Mouse (Mus musculus): ENCODE results near the gene Itm2b.

Itm2b gene

DNA sequence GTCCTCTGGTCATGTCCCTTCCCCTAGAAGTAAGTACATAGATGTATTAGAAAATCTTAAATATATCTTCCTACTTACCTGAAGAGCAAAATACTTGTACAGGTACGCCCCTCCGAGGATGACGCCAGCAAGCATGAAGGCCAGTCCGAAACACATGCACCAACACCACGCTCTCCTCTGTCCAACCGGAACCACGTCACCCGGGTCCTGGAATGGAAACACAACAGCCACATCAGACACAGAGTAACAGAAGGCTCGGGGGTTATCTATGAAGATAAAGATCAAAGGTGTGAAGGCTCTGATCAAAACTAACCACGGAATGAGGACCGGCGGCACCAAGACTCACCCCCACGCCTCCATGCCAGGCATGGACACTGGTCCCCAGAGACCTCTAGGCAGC is 16.9 kb downstream of the Itm2b start:
- no peak for DNase-seq

DNA sequence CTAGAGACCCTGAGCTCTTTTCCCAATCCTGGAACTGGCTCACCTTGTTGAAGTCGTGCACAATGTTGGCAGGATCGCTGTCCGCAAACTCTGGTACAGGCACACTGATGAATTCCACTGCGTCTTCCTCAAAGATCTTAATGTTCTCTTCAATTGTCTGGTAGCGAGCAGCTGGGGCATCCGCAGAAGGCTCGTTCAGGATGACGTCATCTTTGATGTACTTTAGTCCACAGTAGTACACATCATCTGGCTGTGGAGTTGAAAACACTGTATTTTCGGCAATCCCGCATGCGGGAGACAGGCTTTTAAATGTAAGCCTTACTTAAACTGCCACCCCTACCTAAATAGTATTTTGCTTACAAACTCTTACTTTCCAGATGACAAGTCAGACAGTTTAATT is 18.8 kb downstream of the Itm2b start:
- no peak for DNase-seq

DNA sequence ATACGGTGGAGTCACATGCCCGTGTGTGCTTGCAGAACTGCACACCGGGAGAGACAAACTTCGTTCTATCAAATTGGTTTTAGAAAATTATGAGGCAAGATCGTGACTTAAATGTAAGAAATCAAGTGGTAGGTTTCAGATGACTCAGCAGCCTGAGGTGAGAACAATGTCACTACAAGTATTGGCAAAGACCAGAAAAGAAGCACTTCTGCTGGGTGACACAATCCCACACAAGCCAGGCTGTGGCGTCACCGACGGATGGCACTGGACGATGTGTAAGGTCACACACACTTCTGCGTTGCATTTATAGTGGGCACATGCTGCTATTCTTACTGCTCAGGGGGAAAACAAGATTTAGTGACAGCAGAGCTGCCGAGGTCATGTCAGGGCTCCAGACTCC is 21.3 kb downstream of the Itm2b start:
- DNase-seq: no peak

DNA sequence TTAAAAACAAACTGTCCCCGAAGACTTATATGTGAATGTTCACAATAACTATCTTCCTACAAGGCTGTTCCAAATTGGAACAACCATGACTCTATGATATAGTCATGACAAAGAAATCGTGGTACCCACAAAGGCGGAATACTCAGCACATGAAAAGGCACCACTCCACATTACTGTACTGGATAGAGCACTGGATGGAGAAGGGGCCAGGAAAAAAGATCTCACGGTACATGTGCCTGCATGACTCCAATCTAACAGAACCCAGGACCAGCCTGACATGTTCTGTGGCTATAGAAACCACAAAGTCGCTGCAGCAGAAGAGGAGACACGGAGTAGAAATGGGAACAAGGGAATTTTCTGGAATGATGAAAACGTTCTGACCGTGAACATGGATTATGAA is 30.4 kb downstream of the Itm2b start:
- no peak for DNase-seq

DNA sequence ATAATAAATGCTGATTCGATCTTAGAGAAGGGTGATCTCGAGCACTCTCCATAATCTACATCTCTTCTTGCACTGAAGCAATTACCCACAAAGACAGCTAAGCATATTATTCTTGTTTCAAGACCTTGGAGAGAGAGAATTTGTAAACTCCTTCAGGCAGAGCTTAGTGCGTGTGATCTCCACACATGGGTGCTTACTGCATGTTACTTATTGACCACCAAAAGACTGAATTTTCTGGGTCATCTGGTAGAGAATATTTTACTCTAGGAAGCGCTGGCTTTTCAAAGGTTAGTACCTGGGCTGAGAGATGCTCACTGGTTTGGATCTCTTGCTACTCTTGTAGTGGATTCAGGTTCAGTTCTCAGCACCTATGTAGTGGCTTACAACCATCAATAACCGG is 34.0 kb downstream of the Itm2b start:
- DNase-seq: no peak

DNA sequence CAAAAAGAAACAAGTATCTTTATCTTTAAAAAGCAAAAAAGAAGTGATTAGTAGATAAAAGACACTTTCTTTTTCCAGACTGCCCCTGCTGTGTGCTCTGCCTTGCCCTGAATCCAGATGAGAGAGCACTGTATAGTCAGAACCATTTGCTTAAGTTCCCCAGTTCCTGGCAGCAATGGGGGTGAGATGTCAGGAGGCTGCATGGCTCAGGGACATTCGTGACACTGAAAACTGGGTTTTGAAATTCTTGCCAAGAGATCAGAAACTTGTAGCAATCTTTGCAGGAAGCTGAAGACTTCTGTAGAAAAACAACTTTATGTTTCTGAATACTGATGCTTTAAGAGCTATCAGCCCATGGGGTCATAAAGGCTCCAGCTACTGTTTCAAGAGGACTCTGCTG is 35.1 kb downstream of the Itm2b start:
- no peak for DNase-seq

DNA sequence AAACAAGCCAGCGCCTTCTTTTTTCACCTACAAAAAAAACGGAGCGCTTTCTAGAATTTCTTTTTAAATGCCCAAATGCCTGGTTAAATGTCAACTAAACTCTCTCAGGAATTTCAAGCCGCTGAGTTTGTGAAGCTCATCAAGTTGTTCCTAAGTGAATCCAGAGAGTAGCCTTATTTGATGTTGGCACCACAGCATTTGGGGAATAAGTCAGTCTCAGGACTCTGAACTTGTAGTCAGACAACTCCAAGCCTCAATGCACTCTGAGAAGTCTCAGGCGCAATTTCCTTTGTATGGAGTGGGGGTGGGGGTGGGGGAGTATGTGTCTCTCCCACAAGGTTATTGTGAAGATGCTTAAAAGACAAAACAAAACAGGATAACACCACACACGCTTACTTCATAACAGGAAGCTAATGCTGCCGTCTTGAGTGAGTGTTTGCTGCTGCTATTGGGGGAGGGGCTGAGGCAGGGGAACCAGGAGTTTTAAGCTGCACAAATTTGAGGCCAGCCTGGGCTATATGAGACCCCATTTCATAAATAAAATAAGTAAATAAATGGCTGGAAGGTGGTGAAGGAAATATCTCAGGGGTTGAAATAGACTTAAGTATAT is 35.9 kb downstream of the Itm2b start:
- DNase-seq: no peak

DNA sequence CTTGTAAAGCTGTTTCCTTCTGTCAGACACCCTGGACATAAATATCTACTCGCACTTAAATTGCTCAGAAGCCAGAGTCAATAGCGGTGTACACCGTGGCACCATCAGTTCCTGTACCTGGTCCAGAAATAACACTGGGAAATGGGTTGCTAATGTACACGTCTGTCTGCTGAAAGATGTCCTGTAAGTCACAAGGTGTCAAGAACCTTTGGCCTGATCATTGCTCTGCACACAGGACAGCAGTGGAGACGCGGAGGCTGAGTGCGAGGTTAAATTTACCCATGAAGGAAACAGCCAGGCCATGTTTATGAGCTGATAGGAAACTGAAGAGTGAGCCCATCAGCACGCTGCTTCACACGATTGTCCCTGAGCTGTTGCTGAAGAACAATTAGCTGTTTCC is 37.8 kb downstream of the Itm2b start:
- DNase-seq: no peak

DNA sequence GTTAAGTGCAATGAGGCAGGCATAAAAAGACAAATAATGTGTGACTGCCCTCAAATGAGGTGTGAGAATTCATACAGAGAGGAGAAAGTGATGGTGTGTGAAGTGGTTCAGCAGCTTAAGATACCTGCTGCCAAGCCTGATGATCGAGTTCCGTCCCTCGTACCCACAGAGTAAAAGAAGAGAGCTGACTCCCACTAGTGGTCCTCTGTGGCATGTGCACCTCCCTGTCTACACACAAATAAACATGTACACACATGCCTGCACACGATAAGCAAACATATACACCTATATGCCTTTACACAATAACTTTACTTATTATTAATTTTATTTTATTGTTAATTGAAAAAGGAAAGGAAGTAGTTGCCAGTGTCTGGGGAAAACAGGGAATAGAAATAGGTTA is 39.5 kb downstream of the Itm2b start:
- DNase-seq: no peak

DNA sequence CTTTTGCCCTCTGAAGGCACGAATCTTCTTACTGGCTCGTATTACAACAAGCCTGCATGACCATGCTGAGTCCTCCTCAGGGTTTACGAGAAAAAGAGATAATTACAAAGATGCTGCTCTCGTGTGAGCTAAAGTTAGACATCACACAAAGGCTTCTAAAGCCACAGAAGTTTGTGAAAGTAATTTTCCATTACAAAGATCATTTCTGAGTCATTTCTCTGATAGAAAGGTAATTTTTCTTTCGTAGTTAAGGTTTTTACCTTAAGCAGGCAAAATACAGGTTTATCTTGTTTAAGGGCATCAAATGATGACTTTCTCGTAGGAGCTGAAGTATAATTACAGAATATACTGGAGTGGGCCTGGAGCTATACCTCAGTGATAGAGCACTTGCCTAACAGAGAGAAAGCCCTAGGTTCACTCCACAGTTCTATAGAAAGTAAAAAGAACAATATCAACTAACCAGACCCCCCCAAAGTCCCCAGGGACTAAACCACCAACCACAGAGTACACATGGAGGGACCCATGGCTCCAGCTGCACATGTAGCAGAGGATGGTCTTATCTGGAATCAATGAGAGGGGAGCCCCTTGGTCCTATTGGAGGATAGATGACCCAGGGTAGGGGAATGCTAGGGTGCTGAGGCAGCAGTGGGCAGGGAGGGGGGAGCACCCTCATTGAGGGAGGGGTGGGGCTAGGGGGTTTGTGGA is 44.9 kb downstream of the Itm2b start:
- no peak for DNase-seq

DNA sequence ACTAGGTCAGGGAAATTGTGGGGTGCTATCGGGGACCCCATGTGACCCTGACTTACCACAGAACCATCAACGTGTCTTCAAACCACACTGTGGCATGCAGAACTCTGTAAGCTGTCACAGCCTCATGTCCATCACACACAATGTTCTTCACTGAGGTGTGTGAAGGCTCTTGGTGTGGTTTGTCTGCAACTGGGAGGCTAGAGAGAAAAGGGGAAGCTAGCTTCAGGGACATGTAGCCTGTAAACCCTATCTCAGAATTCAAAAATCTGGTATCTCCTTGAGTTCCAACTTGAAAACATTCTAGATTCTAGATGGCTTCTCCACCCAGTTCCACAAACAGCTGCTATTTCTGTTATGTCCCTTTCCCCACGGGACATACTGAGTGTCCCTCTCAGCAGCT is 45.5 kb downstream of the Itm2b start:
- no peak for DNase-seq

DNA sequence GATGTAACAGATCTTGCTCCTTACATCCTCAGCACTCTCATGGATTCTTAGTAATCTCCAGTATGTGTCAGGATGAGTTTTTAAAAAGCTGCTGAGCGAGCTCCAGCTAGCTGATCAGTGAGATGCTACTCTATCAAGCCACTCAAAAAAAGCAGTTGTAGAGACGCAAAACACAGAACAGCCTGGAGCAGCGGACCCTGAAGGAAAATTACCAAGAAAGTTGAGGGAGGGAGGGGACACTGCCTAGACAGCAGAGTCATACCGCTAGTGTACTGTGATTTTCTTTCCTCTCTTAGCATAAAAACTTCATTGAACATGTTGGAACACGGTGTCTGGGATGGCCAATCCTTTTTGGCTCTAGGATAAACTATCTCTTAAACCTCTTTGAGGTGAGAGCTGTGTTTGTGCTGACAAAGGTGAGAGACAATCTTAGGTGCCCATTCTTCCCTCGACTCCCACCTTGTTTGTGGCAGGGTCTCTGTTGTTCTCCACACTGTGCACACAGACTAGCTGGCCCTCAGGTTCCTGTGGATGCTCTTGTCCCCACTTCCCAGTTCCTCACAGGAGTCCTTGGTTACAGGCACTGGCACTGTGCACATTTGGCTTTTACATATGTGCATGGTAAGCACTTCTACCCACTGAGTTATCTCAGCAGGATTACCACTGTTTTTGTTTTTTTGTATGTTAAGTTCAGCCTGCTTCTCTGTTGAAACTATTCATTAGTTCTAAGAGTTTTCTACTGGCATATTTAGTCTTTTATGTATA is 48.6 kb downstream of the Itm2b start:
- DNase-seq: no peak

DNA sequence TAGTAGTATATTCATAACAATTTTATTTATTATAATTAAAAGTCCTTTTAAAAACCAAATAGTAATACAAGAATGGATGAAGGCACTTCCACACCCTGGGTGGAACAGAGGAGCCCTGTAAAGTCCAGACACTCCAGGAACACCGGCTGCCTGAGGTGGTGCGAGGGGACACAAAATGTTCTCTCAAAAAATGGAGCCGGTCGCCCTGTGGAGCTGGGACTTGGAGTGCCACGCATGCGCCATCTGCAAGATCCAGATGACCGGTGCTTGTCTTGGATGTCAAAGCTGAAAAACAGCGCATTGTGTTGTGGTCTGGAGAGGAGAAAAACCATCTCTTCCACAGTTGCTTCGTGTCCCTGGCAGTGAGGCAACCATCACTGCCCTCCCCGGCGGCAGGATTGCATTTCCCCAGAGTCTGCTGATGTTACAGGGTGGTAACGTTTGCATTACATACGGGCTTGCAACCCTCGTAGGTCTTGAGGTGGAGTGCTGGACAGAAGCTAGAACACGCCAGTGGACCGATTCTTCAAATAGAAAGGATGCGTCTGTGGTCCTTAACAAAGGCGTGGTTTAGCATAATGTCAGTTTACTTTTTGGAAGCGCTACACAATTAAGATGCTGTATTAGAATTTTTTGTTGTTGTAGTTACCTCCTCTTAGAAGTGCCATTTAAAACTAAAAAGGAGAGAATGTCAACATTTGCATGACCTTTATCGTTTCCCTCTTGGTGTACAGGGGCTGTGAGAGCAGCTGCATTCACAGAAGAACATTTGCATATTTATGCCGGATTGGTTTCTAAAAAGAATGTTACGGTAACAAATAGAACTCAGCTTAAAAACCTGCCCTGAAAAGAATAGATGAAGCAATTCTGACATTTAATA is 49.9 kb downstream of the Itm2b start:
- DNase-seq: no peak

DNA sequence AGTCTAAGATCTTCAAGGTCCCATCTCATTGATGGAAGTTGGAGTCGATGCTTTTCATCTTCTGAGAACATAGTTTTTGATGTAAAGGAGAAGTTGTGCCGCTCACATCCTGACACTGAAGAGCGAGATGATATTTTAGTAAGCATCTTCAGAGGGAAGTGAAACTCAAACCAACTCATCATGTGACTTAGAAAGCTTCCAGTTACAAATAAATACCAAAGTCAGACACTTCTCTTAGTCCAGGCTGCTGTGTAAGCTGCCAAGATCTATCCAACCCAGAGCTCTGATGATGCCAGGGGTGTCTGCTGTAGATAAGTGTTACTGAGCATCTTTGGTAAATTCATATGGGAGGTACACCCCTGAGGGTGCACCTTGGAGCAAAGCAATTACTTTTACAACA is 51.2 kb downstream of the Itm2b start:
- no peak for DNase-seq

DNA sequence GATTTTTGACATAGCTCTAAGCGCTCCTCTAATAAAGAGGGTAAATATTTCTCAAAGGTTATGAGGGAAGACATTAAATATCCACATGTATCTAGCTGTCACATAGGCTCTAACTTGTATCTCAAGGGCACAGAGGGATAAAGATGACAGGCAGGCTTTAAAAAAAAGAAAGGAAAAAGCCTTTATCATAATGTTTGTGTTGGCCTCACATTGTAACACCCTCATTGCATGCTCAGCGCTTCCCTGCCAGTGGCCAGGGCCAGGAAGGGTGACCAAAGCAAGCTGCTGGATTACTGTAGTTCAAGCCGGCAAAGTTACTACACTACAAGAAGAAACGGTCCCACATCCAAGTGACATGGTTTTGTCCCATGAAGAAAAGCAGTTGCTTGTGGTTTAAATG is 53.7 kb downstream of the Itm2b start:
- DNase-seq: no peak

DNA sequence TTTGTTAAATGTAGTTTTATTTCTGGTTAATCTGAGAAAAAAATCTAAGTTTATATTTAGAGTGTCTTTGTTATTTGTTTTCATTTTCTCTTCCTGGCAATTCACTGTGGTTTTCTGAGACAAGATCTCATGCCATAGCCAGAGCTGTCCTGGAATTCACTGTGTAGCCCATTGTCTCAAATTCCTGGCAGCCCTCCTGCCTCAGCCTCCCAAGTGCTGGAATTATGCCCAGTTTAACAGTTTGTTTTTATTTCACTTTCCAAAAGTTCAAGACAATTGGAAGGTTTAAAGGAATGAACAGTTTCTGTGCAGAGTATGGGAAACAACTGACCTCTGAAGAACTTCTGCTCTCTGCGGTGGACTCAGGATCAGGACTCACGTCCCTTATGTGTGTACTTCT is 55.2 kb downstream of the Itm2b start:
- DNase-seq: no peak

DNA sequence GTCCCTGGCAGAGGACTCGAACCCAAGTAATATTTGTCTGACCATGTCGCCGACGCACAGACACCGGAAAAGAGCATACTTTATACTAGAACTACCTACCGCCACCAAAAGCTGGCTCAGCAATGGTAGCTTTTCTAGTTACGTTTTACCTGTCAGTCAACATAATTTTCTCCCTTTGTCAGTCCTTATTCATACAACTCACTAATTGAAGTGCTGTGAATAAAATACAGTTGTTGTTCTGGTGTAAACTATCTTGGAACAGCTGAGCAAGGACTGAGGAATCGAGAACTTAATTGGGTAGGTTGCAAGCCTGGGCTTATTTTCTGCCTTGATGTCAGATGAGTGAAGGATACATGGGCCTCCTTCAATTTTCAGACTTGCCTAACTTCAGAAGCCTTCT is 58.6 kb downstream of the Itm2b start:
- DNase-seq: no peak

DNA sequence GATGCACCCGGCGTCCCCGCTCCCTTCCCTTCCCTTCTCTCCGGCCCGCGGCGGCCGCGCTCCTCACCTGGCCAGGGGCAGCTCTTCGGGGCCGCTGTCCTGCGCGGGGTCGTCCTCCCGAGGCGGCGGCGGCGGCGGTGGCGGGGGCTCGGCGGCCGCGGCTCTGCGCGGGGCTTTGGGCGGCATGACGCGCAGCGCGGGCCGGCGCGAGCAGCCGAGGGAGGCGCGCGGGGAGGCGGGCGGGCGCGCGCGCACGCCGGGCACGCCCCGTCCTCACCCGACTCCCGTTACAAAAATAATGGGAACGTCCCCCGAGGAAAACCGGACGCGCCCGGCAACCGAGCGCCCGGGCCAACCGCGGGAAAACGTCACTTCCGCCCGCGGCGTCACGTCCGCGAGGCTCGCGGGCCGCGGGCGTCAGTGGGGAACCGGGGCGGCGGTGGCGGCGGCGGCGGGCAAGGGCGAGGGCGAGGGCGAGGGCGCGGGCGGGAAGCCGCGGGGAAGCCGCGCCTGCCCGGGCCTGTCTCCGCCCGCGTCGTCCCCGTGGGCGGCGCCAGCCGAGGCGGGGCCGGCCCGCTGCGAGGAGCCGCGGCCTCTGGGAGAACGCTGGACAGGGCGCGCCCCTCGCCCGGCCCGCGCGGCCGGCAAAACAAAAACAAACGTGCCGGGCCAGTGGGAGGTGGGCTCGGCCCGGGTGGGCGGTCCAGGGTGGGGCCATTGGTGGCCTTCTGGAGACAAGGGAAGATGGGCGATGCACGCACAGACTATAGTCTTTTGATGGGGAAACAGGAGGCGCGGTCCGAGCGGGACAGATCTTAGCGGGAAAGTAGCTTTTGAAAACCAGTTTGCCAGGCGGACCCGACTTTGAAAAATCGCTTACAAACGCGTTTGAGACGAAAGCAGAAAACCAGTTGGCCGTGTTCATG is 59.4 kb downstream of the Itm2b start, which contains the start of gene Rb1:
Gene Rb1, minus strand, starts transcription at position 367 of the 926 bp plus-strand sequence.
- DNase-seq: peak; percentile 82

DNA sequence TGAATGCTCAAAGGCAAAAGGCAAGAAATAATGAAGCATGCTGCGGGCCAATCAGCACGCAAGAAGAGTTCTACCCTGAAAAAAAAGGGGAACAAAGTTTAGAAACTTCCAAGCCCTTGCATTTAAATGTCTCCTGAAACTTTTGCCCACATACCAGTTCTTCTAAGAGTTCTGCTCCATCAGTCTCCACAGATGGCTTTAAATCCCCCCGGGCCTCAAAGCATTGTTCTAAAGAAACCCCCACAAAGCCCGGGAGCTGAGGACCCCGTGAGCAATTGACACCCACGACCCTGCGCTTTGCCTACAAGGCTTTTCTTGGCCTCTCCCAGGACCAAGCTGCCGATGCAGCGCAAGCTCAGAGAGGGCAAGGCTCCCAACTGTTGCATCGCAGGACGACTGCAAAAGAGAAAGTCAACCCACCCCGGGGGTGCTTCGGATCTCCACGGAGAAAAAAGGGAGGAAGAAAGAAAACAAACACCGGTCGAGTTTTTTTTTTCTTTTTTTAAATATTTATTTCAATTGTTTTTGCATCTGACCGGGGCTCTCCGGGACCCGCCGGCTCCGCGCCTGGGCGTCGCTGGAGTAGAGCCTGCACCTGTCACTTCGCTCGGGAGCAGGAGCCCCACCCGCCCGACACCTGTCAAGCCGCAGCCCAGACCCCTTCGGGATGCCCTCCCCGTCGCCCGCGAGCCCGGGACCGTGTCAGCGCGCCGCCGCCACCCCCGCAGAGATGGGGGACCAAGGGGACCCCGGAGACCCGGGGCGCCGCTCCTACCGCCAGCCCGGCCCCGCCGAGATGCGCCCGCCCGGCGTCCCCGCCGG is 60.2 kb downstream of the Itm2b start:
- DNase-seq: peak; percentile 56

DNA sequence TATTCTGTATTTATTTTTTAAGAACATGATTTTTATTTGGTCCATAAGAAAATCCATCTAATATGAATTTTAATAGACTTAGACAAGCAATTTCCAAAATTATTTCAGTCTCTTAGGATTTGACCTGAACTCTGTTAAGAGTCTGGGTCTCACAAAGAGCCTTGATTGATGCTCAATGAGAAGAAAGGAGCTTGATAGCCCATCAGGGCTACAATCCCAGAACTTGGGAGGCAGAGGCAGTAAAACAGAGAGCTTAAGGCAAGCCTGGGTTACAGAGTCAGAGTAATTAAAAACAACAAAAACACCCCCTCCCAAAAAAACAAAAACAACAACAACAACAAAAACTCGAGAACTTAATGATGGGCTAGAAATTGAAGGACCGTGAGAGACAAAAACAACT is 61.1 kb downstream of the Itm2b start:
- DNase-seq: no peak

DNA sequence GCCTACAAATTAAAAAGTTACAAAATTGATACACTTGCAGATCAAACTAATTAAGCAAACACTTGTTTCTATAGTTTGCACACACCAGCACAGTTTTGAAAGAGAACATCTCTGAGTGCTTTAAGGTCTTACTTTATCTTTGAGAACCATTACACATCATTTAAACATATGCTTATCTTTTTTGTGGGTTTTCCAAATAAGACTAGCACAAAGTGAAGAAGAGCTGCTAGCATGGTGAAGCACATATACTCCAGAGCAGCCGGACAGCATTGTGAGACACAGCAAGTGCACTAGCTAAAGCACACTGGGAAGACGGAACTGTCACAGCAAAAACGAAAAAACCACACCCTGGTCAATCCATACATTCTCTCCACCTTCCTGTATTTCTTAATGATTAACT is 62.9 kb downstream of the Itm2b start:
- no peak for DNase-seq

Data from cerebellum, adult 11 months (tissue).